Mouse (Mus musculus) heart, postnatal 36 days (tissue): ENCODE results near the gene Ifngr1. TPM values are rescaled to one million over a fixed set of nuclear protein-coding genes. Genes with fewer than 3 reads are reported as not detected.

ENCODE experiments used
- DNase-seq, 2 experiments: peaks; one replicate each; pipeline ENCODE4 v3.0.0; 2021 to 2022
- intact Hi-C: fragments of 180-260 bp; cut with DNase I; formaldehyde crosslinking; loops from one replicate; pipeline ENCODE4 v1.15.1; 2025
- total RNA-seq, 2 experiments: library from RNA; stranded (reverse); gene quantifications; 2 replicates each; pipeline ENCODE4 v1.2.3; 2021

The Ifngr1 gene
- total RNA-seq, 2 experiments from 2014 or later, result 49.5 to 58.9 TPM

- no peak for DNase-seq
- intact Hi-C loops, result no loop called here
These were observed 6.9 kb upstream of the Ifngr1 start for GRCm38 (mm10) chr10:19584846-19585245.

- intact Hi-C loops, result no loop called here
- no peak for DNase-seq
These were observed 5.9 kb upstream of the Ifngr1 start for GRCm38 (mm10) chr10:19585860-19586259.

GRCm38 (mm10) chr10:19587281-19587680 lies 4.5 kb upstream of the Ifngr1 start:
- no peak for DNase-seq
- intact Hi-C loops, result no loop called here

GRCm38 (mm10) chr10:19589626-19590025 lies 2.1 kb upstream of the Ifngr1 start:
- intact Hi-C loops, result loop anchor here (5.0 kb wide), 1 partner anchor 723 kb away; the partner anchor contains the start of gene Bclaf1
- DNase-seq, result no peak

GRCm38 (mm10) chr10:19591286-19591640 lies 486 bp upstream of the Ifngr1 start:
- no peak for DNase-seq
- intact Hi-C loops, result loop anchor here (5.0 kb wide), 1 partner anchor 721 kb away; the partner anchor contains the start of gene Bclaf1

- intact Hi-C loops, result loop anchor here (5.0 kb wide), 1 partner anchor 720 kb away; the partner anchor contains the start of gene Bclaf1
- no peak for DNase-seq
These were observed 807 bp downstream of the Ifngr1 start for GRCm38 (mm10) chr10:19592556-19592955.

GRCm38 (mm10) chr10:19593296-19593695 lies 1.5 kb downstream of the Ifngr1 start:
- intact Hi-C loops, result loop anchor here (5.0 kb wide), 1 partner anchor 719 kb away; the partner anchor contains the start of gene Bclaf1
- no peak for DNase-seq

- DNase-seq, result no peak
- intact Hi-C loops, result loop anchor here (5.0 kb wide), 1 partner anchor 718 kb away; the partner anchor contains the start of gene Bclaf1
These were observed 2.6 kb downstream of the Ifngr1 start for GRCm38 (mm10) chr10:19594201-19594905.

GRCm38 (mm10) chr10:19596866-19597265 lies 5.1 kb downstream of the Ifngr1 start:
- intact Hi-C loops, result loop anchor here (5.0 kb wide), 2 partner anchors 35 to 95 kb away; no protein-coding TSS in a partner anchor
- no peak for DNase-seq

- no peak for DNase-seq
- intact Hi-C loops, result loop anchor here (5.0 kb wide), 2 partner anchors 36 to 94 kb away; no protein-coding TSS in a partner anchor
These were observed 6.3 kb downstream of the Ifngr1 start for GRCm38 (mm10) chr10:19598091-19598490.

- intact Hi-C loops, result loop anchor here (2.0 to 5.0 kb wide), 3 partner anchors 37 to 93 kb away; no protein-coding TSS in a partner anchor
- DNase-seq, result no peak
These were observed 7.8 kb downstream of the Ifngr1 start for GRCm38 (mm10) chr10:19599331-19600092.

GRCm38 (mm10) chr10:19600093-19600420 lies 8.3 kb downstream of the Ifngr1 start:
- intact Hi-C loops, result loop anchor here (2.0 kb wide), 1 partner anchor 71 kb away; no protein-coding TSS in a partner anchor
- DNase-seq, result no peak

GRCm38 (mm10) chr10:19601502-19601901 lies 9.8 kb downstream of the Ifngr1 start:
- intact Hi-C loops, result loop anchor here (2.0 kb wide), 1 partner anchor 69 kb away; no protein-coding TSS in a partner anchor
- DNase-seq, result peak; percentile 45 to 73

GRCm38 (mm10) chr10:19603231-19603630 lies 11.5 kb downstream of the Ifngr1 start:
- intact Hi-C loops, result no loop called here
- no peak for DNase-seq

GRCm38 (mm10) chr10:19609125-19609524 lies 17.4 kb downstream of the Ifngr1 start:
- no peak for DNase-seq
- intact Hi-C loops, result no loop called here

GRCm38 (mm10) chr10:19611616-19612015 lies 19.9 kb downstream of the Ifngr1 start:
- no peak for DNase-seq
- intact Hi-C loops, result no loop called here

- peak in 1 of 2 experiments; percentile 43 for DNase-seq
- intact Hi-C loops, result no loop called here
These were observed 21.5 kb downstream of the Ifngr1 start for GRCm38 (mm10) chr10:19613111-19613753.

GRCm38 (mm10) chr10:19619736-19620135 lies 28.0 kb downstream of the Ifngr1 start:
- intact Hi-C loops, result no loop called here
- DNase-seq, result no peak

- intact Hi-C loops, result no loop called here
- DNase-seq, result no peak
These were observed 29.8 kb downstream of the Ifngr1 start, which contains the start of gene Il22ra2 for GRCm38 (mm10) chr10:19621408-19622048. Gene Il22ra2 (plus strand): TSS chr10:19621998.

- intact Hi-C loops, result no loop called here
- no peak for DNase-seq
These were observed 32.9 kb downstream of the Ifngr1 start for GRCm38 (mm10) chr10:19624617-19625016.
